Mouse (Mus musculus) liver, embryonic 13.5 days (tissue): ENCODE measurements around the gene Pxn. TPM values are rescaled to one million over a fixed set of nuclear protein-coding genes. Genes with fewer than 3 reads are reported as not detected.

Source experiments
- ATAC-seq: fragments of 200-750 bp; cut with Nextera tagmentation; 2 replicates; pipeline ENCODE4 v1.8.0; 2017; ENCODE audit warnings: low read depth, mild to moderate bottlenecking, moderate number of reproducible peaks, moderate library complexity
- DNase-seq: peaks from one replicate; pipeline ENCODE4 v3.0.0; 2022
- H3K27ac ChIP-seq: fragments of 300-500 bp; sonication (generic); 2 replicates; pipeline ENCODE4 v1.5.1; 2015; ENCODE audit warnings: moderate library complexity, mild to moderate bottlenecking, inconsistent platforms
- H3K27me3 ChIP-seq: fragments of 300-500 bp; sonication (generic); 2 replicates; pipeline ENCODE4 v1.6.1; 2015; ENCODE audit warnings: mild to moderate bottlenecking, inconsistent platforms
- H3K36me3 ChIP-seq: fragments of 300-500 bp; sonication (generic); 2 replicates; pipeline ENCODE4 v1.6.1; 2015; ENCODE audit warnings: mild to moderate bottlenecking, inconsistent platforms
- H3K4me1 ChIP-seq: fragments of 300-500 bp; sonication (generic); replicated peaks from 2 replicates; pipeline ENCODE4 v1.6.1; 2015; ENCODE audit warnings: inconsistent platforms
- H3K4me2 ChIP-seq: fragments of 300-500 bp; sonication (generic); 2 replicates; pipeline ENCODE4 v1.6.1; 2015; ENCODE audit warnings: inconsistent platforms, mild to moderate bottlenecking, moderate library complexity
- H3K4me3 ChIP-seq: fragments of 300-500 bp; sonication (generic); replicated peaks from 2 replicates; pipeline ENCODE4 v1.5.1; 2015; ENCODE audit warnings: mild to moderate bottlenecking, inconsistent platforms
- H3K9ac ChIP-seq: fragments of 300-500 bp; sonication (generic); 2 replicates; pipeline ENCODE4 v1.6.1; 2015; ENCODE audit warnings: mild to moderate bottlenecking, inconsistent platforms
- H3K9me3 ChIP-seq: fragments of 300-500 bp; sonication (generic); replicated peaks from 2 replicates; pipeline ENCODE4 v1.6.1; 2016; ENCODE audit warnings: inconsistent platforms
- WGBS: fragments of 180-500 bp; shearing (Covaris S2); methylation state at CpG from one replicate; pipeline ENCODE4 v1.1.7; 2015; ENCODE audit not compliant: insufficient replicate concordance; 5-methylcytosine and 5-hydroxymethylcytosine counted together
- polyA plus RNA-seq: library from polyadenylated mRNA; unstranded; fragments of >200 nt; fragmentation: Nextera tagmentation; extraction: Ambion mirVana; gene quantifications from 2 replicates; pipeline ENCODE4 v1.2.1, GENCODE M21; 2015

Gene Pxn
- polyA plus RNA-seq, 1 experiment from 2014 or later, result 11.1 TPM

- H3K4me1 ChIP-seq, result peaks cover 44% of the 10 kb centered on the region
- H3K27ac ChIP-seq, result peak overlapping the region; percentile 34
- H3K27me3 ChIP-seq, result no peaks in the 10 kb centered on the region
- no peaks in the 10 kb centered on the region for H3K9me3 ChIP-seq
- 63% methylated on average over 18 of the region's 18 CpGs for WGBS
- DNase-seq, result no peak
- H3K36me3 ChIP-seq, result peaks cover 49% of the 10 kb centered on the region
- H3K4me2 ChIP-seq, result no peak overlapping the region
- peak overlapping the region; percentile 51 for H3K9ac ChIP-seq
- ATAC-seq, result no peak
- H3K4me3 ChIP-seq, result no peak overlapping the region
These were observed 38.2 kb downstream of the Pxn start for GRCm38 (mm10) chr5:115544655-115545185.

DNA sequence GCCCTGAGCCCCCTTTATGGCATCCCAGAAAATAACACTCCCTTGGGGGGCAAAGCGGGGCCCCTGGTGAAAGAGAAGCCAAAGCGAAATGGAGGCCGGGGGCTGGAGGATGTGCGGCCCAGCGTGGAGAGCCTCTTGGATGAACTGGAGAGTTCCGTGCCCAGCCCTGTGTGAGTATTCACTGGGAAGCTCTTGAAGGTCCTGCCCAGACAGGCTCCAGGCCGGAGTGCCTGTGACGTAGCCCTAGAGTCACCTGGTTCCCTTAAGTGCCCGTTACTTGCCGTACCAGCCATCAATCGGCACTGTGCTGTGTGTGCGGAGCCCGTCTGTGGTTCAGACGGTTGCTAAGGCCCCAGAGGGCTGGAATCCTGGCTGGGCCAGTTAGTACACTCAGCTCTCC, 39.2 kb downstream of the Pxn start:
- Histone ChIP-seq H3K27me3 (no peaks in the 10 kb centered on the region), H3K36me3 (peaks cover 51% of the 10 kb centered on the region), H3K9ac (no peak overlapping the region), H3K9me3 (no peaks in the 10 kb centered on the region), H3K4me3 (no peak overlapping the region), H3K27ac (no peak overlapping the region), H3K4me1 (peaks cover 43% of the 10 kb centered on the region), H3K4me2 (no peak overlapping the region)
- ATAC-seq (no peak), DNase-seq (no peak)
- WGBS, result 87% methylated on average over 14 of the region's 14 CpGs

GRCm38 (mm10) chr5:115546536-115546935, 40.1 kb downstream of the Pxn start:
- WGBS, result 81% methylated on average over 11 of the region's 11 CpGs
- peaks cover 38% of the 10 kb centered on the region for H3K4me1 ChIP-seq

GRCm38 (mm10) chr5:115547014-115547413, 40.5 kb downstream of the Pxn start:
- Histone ChIP-seq H3K4me1 (peaks cover 33% of the 10 kb centered on the region), H3K9ac (no peak overlapping the region), H3K27me3 (no peaks in the 10 kb centered on the region), H3K4me3 (no peak overlapping the region), H3K9me3 (no peaks in the 10 kb centered on the region), H3K36me3 (peaks cover 59% of the 10 kb centered on the region), H3K4me2 (no peak overlapping the region), H3K27ac (no peak overlapping the region)
- DNase-seq, result no peak
- ATAC-seq, result no peak
- 74% methylated on average over 6 of the region's 6 CpGs for WGBS

More at GRCm38 (mm10) chr5:115546536-115546935, 40.1 kb downstream of the Pxn start:
- no peak overlapping the region for H3K4me3 ChIP-seq
- H3K27me3 ChIP-seq, result no peaks in the 10 kb centered on the region
- peaks cover 55% of the 10 kb centered on the region for H3K36me3 ChIP-seq
- no peak overlapping the region; the same call in 1 of the 2 replicates for H3K27ac ChIP-seq
- no peak overlapping the region for H3K9ac ChIP-seq
- no peaks in the 10 kb centered on the region for H3K9me3 ChIP-seq
- H3K4me2 ChIP-seq, result no peak overlapping the region
- ATAC-seq (no peak), DNase-seq (no peak)

- Histone ChIP-seq H3K9ac (no peak overlapping the region), H3K27ac (no peak overlapping the region), H3K36me3 (peaks cover 63% of the 10 kb centered on the region), H3K9me3 (no peaks in the 10 kb centered on the region), H3K27me3 (no peaks in the 10 kb centered on the region), H3K4me1 (peaks cover 29% of the 10 kb centered on the region), H3K4me3 (no peak overlapping the region), H3K4me2 (no peak overlapping the region)
- DNase-seq, result no peak
- 79% methylated on average over 7 of the region's 7 CpGs for WGBS
- ATAC-seq, result no peak
These were observed 40.9 kb downstream of the Pxn start for GRCm38 (mm10) chr5:115547421-115547820.

DNA sequence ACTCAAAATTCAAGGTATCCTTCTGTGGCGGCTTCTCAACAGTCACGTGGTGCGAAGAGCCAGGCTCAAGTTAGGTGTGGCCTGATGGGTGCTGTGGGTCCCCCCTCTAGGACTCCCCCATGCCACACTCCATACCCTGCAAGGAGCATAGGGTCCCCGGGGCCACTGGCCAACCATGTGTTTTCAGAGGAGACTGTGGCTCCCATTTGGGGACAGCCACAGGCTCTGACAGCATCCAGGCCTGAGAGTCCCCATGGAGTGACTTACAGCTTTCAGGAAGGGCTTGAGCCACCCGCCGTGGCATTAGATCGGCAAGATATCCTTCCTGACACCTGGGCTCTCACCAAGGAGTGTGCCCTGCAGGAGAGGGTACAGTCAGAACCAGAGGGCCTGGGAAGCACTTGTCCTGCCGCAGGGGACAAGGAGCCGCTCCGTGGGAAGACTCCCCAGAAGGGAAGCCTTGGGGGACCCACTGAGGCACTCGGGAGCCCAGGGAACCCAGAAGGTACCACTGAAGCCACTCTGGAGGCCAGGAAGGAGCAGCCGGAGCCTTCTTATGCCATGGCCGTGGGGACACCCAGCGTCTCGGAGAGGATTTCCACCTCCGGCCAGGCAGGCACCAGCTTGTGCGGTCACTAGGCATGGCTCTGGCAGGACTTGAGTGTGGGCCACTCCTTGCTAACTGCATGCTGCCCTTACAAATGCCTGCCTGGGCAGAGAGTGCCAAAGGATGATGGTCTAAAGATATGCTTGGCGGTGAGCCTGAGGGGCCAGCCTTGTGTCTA, 42.2 kb downstream of the Pxn start:
- no peaks in the 10 kb centered on the region for H3K9me3 ChIP-seq
- 85% methylated on average over 18 of the region's 18 CpGs for WGBS
- ATAC-seq, result no peak

DNA sequence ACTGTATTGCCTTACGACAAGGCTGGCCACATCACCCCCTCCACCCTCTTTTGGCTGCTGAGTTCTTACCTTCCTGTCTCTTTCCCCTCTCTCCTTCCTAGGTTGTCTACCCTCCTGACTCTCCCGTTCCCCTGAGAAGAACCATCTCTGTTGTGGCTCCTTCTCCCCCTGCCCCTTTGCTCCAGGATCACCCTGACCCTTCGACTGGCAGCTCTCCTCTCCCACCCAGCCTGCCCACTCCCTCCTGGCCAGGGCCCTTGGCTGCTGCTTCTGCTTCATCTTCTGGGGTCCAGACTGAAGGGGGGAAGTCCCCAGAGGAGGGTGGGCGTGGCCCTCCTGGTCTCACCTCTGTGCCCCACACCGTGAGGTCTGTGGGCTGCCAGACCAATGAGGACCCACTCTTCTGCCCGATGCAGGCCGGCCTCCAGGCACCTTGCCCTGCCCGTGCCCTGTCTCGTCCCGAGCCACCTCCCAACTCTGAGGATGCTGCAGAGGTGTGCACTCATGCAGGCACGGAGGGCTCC, 44.1 kb downstream of the Pxn start:
- 72% methylated on average over 11 of the region's 11 CpGs for WGBS
- H3K27me3 ChIP-seq, result no peaks in the 10 kb centered on the region
- ATAC-seq, result no peak
- H3K9me3 ChIP-seq, result no peaks in the 10 kb centered on the region
- peaks cover 78% of the 10 kb centered on the region for H3K36me3 ChIP-seq
- DNase-seq, result no peak
- no peak overlapping the region for H3K4me2 ChIP-seq
- H3K27ac ChIP-seq, result no peak overlapping the region
- peaks cover 1% of the 10 kb centered on the region; the same call in 1 of the 2 replicates for H3K4me1 ChIP-seq
- no peak overlapping the region for H3K9ac ChIP-seq
- no peak overlapping the region for H3K4me3 ChIP-seq

More for the DNA sequence above, 42.2 kb downstream of the Pxn start:
- H3K4me2 ChIP-seq, result no peak overlapping the region
- H3K27ac ChIP-seq, result no peak overlapping the region
- DNase-seq, result no peak
- H3K9ac ChIP-seq, result no peak overlapping the region
- H3K36me3 ChIP-seq, result peaks cover 76% of the 10 kb centered on the region
- no peaks in the 10 kb centered on the region for H3K27me3 ChIP-seq
- peaks cover 16% of the 10 kb centered on the region for H3K4me1 ChIP-seq
- H3K4me3 ChIP-seq, result no peak overlapping the region

DNA sequence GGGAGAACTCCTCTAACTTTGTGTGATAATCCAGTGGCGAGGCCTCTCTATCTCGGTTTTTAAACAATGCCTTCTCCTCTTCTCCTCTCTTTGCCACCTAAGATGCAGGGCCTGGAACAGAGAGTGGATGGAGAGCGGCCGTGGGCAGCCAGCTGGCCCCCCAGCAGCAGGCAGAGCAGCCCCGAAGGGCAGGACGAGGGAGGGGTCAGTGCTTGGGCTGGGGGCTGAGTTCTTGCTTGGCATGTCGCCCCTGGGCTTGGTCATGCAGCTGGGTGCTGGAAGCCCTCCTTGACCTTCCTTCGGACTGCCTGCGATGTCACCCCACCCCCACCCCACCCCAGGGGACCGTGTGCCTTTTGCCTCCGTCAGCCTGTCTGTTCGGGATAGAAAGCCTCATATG, 44.9 kb downstream of the Pxn start:
- Histone ChIP-seq H3K27ac (no peak overlapping the region), H3K36me3 (peaks cover 72% of the 10 kb centered on the region)

GRCm38 (mm10) chr5:115551799-115552198, 45.3 kb downstream of the Pxn start:
- no peak overlapping the region for H3K4me3 ChIP-seq
- peaks cover 10% of the 10 kb centered on the region for H3K4me1 ChIP-seq
- no peak for DNase-seq
- WGBS, result 86% methylated on average over 13 of the region's 13 CpGs
- no peaks in the 10 kb centered on the region for H3K9me3 ChIP-seq
- no peak overlapping the region for H3K4me2 ChIP-seq
- H3K27me3 ChIP-seq, result no peaks in the 10 kb centered on the region
- ATAC-seq, result no peak
- no peak overlapping the region for H3K27ac ChIP-seq
- H3K9ac ChIP-seq, result no peak overlapping the region
- peaks cover 68% of the 10 kb centered on the region for H3K36me3 ChIP-seq

More for the DNA sequence above, 44.9 kb downstream of the Pxn start:
- DNase-seq (no peak), ATAC-seq (no peak)
- Histone ChIP-seq H3K9ac (no peak overlapping the region), H3K4me2 (no peak overlapping the region), H3K4me1 (peaks cover 9% of the 10 kb centered on the region), H3K9me3 (no peaks in the 10 kb centered on the region), H3K27me3 (no peaks in the 10 kb centered on the region), H3K4me3 (no peak overlapping the region)
- WGBS, result 76% methylated on average over 12 of the region's 12 CpGs

DNA sequence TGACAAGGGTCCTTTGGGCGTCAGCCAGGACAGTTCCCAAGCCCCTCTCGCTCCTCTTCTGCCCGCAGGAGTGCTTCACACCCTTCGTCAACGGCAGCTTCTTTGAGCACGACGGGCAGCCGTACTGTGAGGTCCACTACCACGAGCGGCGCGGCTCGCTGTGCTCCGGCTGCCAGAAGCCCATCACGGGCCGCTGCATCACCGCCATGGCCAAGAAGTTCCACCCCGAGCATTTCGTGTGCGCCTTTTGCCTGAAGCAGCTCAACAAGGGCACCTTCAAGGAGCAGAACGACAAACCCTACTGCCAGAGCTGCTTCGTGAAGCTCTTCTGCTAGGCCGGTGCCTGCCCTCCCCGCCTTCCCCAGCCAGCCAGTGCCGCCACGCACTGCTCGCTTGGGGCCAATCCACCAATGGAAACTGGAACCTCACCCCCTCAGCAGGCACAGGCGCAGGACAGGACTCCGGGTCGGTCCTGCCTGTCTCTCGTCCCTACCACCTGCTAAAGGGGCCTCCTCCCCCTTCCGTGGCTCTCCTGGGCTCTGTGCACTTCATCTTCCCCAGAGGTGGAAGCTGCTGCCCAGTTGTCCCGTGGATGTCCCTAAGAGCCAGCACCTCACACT, 47.4 kb downstream of the Pxn start:
- Histone ChIP-seq H3K9ac (no peak overlapping the region), H3K4me1 (peaks cover 18% of the 10 kb centered on the region), H3K27ac (no peak overlapping the region), H3K27me3 (no peaks in the 10 kb centered on the region), H3K36me3 (peaks cover 48% of the 10 kb centered on the region), H3K4me2 (no peak overlapping the region), H3K9me3 (no peaks in the 10 kb centered on the region), H3K4me3 (no peak overlapping the region)
- ATAC-seq (no peak), DNase-seq (no peak)
- 87% methylated on average over 33 of the region's 33 CpGs for WGBS

DNA sequence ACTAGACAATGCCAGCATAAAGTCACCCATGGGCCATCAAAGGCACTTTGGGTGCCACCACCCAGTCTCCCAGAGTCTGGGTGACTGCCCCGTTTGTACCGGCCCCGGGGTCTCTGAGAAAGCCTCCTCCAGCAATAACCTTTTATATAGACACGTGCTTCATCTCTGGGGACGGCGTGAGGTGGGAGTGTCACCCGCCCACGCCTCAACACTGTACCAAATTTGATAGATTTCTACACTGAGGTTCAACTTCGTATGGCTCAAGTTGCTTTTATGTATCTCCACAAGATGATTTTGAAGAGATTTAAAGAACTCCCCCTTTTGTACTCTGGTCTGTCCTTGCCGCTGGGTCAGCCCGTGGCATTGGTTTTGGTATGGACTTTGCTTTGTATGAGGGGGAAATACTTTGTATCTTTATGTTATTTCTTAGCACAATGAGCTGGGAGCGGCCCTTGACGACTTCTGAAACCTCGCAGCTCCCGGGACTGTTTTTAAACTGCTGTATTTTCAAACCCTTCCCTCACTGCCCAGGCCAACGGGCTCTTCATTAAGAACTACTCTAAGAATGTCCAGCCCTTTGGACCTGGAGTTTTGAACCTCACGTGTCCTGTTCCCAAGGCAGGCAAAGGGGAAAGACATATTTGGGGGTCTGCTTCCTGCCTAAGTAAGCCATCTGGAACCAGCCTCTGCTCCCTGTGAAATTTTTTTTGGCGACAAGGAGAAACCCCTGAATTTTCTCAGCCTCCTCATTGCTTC, 48.2 kb downstream of the Pxn start:
- no peak for DNase-seq
- H3K27ac ChIP-seq, result no peak overlapping the region
- peaks cover 42% of the 10 kb centered on the region for H3K36me3 ChIP-seq
- peaks cover 19% of the 10 kb centered on the region for H3K4me1 ChIP-seq
- ATAC-seq, result no peak
- WGBS, result 81% methylated on average over 18 of the region's 18 CpGs
- H3K27me3 ChIP-seq, result no peaks in the 10 kb centered on the region
- H3K9me3 ChIP-seq, result no peaks in the 10 kb centered on the region
- no peak overlapping the region for H3K4me3 ChIP-seq
- H3K4me2 ChIP-seq, result no peak overlapping the region
- no peak overlapping the region for H3K9ac ChIP-seq
